Mouse (Mus musculus): Measurements from ENCODE around the gene Islr.

GRCm38 (mm10) chr9:58194222-58194621 is 9.9 kb downstream of the Islr start:
- no peak for TF ChIP-seq CTCF (IDR thresholded peaks at IDR 0.05; ENCODE audit: borderline replicate concordance, insufficient read depth, low read length)
- TF ChIP-seq POLR2A (IDR thresholded peaks at IDR 0.05; ENCODE audit: low read depth, low read length) = no peak

Data from embryonic fibroblast, embryonic 13.5 days (primary cell).